Mouse (Mus musculus): ENCODE data around the gene Grin1. TPM values are rescaled to one million over a fixed set of nuclear protein-coding genes. Genes with fewer than 3 reads are reported as not detected.

The Grin1 gene
- polyA plus RNA-seq, 1 experiment: 0.09 TPM

- no peak for TF ChIP-seq GATA1 (IDR thresholded peaks at IDR 0.05; ENCODE audit: low read length)
Measured at GRCm38 (mm10) chr2:25332286-25333160, 13.5 kb upstream of the Grin1 start, which contains the start of gene Man1b1. Gene Man1b1 (plus strand): TSS chr2:25332338.

- no peak for TF ChIP-seq GATA1 (IDR thresholded peaks at IDR 0.05; ENCODE audit: low read length)
Measured at GRCm38 (mm10) chr2:25331470-25331869, 12.5 kb upstream of the Grin1 start.

GRCm38 (mm10) chr2:25328440-25328839 lies 9.5 kb upstream of the Grin1 start:
- no peak for TF ChIP-seq GATA1 (IDR thresholded peaks at IDR 0.05; ENCODE audit: low read length)

GRCm38 (mm10) chr2:25326036-25326435 lies 7.0 kb upstream of the Grin1 start:
- no peak for TF ChIP-seq GATA1 (IDR thresholded peaks at IDR 0.05; ENCODE audit: low read length)

DNA sequence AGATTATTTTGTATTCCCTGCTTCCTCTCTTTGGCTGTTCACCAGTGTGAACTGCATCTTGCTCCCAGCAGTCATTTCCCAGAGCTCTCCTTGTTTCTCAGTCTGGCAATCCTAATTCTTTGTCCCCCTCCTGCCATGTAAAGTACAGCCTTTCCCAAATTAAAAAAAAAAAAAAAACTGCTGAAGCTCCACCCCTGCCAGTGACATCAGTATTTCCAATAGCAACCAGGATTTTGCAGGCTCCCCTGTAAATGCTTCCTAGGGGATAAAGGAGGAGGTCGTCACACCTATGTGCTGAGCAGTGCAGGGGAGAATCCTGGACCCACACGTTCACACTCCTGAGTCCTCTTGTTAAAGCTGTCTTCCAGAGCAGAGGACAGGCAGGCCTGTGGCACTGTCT lies 1.1 kb upstream of the Grin1 start:
- no peak for TF ChIP-seq GATA1 (IDR thresholded peaks at IDR 0.05; ENCODE audit: low read length)

DNA sequence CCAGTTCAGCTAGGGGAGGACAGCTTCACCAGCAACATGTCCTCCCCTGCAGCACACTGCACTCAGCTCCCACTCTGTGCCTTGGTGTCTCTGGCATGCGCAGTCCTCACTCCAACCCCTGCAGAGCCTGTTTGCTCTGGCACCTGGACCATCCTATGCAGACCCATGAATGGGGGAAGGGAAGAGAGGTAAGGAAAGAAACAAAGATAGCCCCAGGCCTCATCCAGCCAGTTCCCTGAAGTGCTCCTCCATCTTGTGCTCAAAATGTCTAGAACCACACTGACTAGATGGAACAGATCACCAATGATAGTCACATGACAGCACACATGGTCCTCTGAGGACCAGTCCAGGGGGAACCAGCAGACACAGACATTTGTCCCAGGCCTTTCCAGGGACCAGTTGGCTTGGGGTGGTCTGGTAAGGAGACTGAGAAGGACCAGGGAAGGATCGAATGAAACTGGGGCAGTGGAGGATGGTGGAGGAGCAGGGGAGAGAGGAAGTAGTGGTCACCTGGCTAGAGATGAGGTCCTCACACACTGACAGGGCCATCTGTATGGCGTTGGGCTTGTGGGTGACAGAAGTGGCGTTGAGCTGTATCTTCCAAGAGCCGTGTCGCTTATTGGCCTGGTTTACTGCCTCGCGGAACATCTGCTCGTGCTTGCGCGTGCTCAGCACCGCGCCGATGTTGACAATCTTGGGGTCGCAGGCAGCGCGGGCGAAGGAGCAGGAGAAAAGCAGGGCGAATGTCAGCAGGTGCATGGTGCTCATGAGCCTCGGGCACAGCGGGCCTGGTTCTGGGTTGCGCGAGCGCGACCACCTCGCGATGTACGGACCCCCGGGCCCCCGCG lies 644 bp downstream of the Grin1 start:
- no peak for TF ChIP-seq GATA1 (IDR thresholded peaks at IDR 0.05; ENCODE audit: low read length)

DNA sequence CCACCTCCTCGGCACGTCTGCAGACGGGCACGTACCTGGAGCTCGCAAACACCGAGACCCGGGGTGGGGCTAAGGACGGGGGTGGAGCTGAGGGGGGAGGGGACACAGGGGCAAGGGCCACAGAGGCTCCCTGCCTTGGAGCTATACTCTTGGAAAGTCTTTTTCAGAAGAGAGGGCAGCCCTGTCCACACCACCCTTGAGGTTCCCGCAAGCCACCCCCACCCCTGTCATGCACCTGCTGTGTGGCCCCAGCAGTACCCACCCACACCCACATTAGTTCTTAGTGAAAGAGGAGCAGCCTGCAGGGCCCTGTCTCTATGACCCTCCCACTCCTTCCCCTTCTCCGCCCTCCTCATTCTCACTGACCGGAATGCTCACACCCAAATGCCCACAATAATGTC lies 7.5 kb downstream of the Grin1 start:
- TF ChIP-seq GATA1 (IDR thresholded peaks at IDR 0.05; ENCODE audit: low read length): no peak

DNA sequence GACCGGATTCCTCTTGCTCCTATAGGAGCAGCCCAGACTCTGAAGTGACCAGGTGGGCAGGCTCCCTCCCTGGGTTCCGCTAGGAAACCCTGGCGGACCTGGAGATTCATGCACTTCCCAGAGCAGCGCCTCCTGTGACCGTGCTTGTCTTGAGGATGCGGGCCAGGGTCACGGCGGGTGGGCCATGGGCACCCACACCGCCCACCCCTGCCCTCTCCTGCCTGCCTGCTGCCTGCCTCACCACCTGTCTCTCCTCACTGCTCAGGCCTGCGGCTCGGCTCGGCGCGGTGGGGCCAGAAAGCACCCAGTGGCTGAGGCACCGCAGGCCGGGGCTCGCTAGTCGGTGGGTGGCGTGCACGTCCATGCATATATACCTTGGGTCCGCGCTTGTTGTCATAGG lies 8.0 kb downstream of the Grin1 start:
- TF ChIP-seq GATA1 (IDR thresholded peaks at IDR 0.05; ENCODE audit: low read length): no peak

DNA sequence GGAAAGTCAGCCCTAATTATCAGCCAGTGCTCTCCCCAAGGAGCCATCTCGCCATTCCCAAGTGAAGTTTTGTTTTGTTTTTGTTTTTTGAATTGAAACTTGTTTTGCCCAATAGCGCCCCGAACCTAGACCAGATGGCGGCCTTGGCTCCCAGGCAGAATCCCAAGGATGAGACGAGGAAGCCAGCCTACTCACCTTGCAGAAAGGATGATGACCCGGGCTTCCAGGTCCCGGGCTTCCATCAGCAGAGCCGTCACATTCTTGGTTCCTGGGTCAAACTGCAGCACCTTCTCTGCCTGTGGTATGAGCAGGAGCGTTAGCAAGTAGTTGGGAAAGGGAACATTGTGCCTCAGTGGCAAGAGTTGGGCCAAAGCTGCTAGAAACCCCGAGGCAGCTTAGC lies 8.8 kb downstream of the Grin1 start:
- TF ChIP-seq GATA1 (IDR thresholded peaks at IDR 0.05; ENCODE audit: low read length): no peak

- no peak for TF ChIP-seq GATA1 (IDR thresholded peaks at IDR 0.05; ENCODE audit: low read length)
Measured at GRCm38 (mm10) chr2:25305587-25306359, 13.2 kb downstream of the Grin1 start.

GRCm38 (mm10) chr2:25304657-25305541 lies 14.1 kb downstream of the Grin1 start:
- no peak for TF ChIP-seq GATA1 (IDR thresholded peaks at IDR 0.05; ENCODE audit: low read length)

DNA sequence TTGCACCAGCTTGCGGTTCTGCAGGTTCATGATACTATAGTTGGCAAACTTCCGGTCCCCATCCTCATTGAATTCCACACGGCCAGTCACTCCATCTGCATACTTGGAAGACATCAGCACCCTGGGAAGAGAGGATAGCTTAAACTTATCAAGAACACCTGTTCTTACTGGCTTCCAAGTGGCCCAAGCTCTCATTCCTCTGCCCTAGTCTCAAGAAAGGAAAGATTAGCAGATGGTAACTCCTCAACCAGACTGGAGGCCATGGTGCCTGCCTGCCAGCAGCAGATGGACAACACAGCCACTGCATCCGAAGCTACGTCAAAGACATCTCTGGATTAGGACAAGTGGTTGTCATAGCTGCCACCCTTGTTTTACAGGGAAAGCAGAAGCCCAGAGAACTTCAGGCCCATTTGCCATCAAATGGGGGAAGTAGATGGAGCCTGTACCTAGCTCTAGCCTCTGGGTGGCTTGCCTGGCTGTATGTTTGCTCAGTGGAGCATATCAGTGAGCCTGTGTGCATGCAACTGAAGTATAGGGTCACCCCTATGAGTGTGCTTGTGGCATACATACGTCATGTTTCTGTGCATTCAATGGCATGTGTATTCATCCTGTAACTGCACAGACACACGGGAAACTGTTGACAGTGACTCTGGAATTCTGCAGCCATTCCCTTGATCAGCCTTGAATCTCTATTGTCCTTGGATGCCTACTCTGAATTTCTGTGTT lies 14.9 kb downstream of the Grin1 start:
- TF ChIP-seq GATA1 (IDR thresholded peaks at IDR 0.05; ENCODE audit: low read length): no peak

- TF ChIP-seq GATA1 (IDR thresholded peaks at IDR 0.05; ENCODE audit: low read length): no peak
Measured at GRCm38 (mm10) chr2:25303452-25303851, 15.5 kb downstream of the Grin1 start.

GRCm38 (mm10) chr2:25298046-25298445 lies 20.9 kb downstream of the Grin1 start:
- no peak for TF ChIP-seq GATA1 (IDR thresholded peaks at IDR 0.05; ENCODE audit: low read length)

Measured in G1E-ER4 (cell line).